ENCODE assay signal across 8 mouse cellular contexts in the genomic region with DNA sequence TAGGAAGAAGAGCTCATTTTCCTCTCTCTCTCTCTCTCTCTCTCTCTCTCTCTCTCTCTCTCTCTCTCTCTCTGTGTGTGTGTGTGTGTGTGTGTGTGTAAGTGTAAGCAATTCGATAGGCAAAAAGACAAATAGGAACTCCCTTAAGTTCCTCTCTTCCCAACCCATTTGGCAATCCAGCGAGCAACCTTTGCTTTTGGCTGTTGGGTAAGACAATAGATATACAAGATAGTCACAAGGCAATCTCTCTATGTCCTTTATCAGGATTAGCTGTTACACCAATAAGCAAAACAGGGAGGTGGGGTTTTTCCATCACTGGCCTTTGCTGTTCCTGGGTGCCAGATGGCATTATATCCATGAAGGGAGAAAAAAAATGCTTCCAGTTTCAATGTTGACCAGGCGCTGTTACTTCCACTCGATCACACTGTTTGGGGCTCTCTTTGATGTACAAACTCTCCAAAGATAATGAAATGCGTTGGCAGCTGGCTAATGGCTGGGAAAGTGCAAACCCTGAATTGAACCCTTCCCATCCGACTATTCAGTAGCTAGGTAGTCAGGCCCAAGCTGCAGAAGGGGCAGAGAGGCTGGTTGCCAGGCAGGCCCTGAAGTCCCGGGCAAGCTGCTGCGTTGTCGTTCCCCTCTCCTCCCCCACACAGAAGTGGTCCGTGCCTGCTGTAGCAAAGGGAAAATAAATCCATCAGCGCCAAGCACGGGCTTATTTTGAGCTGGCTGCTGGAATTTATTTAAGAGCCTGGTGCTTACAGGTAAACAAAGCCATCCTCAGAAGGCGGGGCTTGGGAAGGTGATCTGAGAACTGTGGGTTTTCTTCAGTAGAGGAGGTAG. TPM values are rescaled to one million over a fixed set of nuclear protein-coding genes. Genes with fewer than 3 reads are reported as not detected.
A peak's percentile ranks its signal among the peaks of the same experiment; 100 is the strongest.
DNase-seq lines count a peak whose midpoint lies in the region; ATAC-seq lines count a peak whose summit lies in the region.

No protein-coding gene starts in this region.

- peak overlapping the region; percentile 33 for H3K4me2 ChIP-seq in liver, embryonic 15.5 days
- peak overlapping the region; percentile 39 for H3K4me2 ChIP-seq in neural tube, embryonic 13.5 days

- ATAC-seq in liver, embryonic 15.5 days (ENCODE audit: insufficient read depth) = no peak
- ATAC-seq in neural tube, embryonic 13.5 days (ENCODE audit: low read depth) = peak; percentile 97

- WGBS in liver, embryonic 15.5 days (ENCODE audit: insufficient replicate concordance) = 30% methylated on average over 13 of the region's 13 CpGs
- 5% methylated on average over 13 of the region's 13 CpGs for WGBS in neural tube, embryonic 13.5 days

- DNase-seq in adrenal gland, adult (ENCODE audit: inconsistent age in 2 of 2, low spot score in 1 of 2) = peak; percentile 50 to 79
- no peak for DNase-seq in adrenal gland, adult 18-20 months (ENCODE audit: low spot score in 2 of 2)
- DNase-seq in cerebellum, postnatal 14 days = peak; percentile 78 to 81
- DNase-seq in frontal cortex, postnatal 36 days (ENCODE audit: low spot score in 2 of 2) = peak; percentile 17 to 34
- peak; percentile 30 to 52 for DNase-seq in kidney, postnatal 25 days
- no peak for DNase-seq in thymus, postnatal 0 days (ENCODE audit: low spot score)

- no peak overlapping the region for H3K9ac ChIP-seq in liver, embryonic 15.5 days
- H3K9ac ChIP-seq in neural tube, embryonic 13.5 days = peak overlapping the region; percentile 6; the same call in 1 of the 2 replicates

- no peaks in the 10 kb centered on the region for H3K9me3 ChIP-seq in liver, embryonic 15.5 days (replicated peaks)
- no peaks in the 10 kb centered on the region for H3K9me3 ChIP-seq in neural tube, embryonic 13.5 days

- H3K36me3 ChIP-seq in liver, embryonic 15.5 days (replicated peaks) = no peaks in the 10 kb centered on the region
- H3K36me3 ChIP-seq in neural tube, embryonic 13.5 days = no peaks in the 10 kb centered on the region

- no peak overlapping the region; the same call in 1 of the 2 replicates for H3K27ac ChIP-seq in liver, embryonic 15.5 days (replicated peaks)
- peak overlapping the region; percentile 87 for H3K27ac ChIP-seq in neural tube, embryonic 13.5 days (replicated peaks)

- no peak overlapping the region for H3K4me3 ChIP-seq in liver, embryonic 15.5 days (replicated peaks)
- H3K4me3 ChIP-seq in neural tube, embryonic 13.5 days = no peak overlapping the region

- H3K27me3 ChIP-seq in liver, embryonic 15.5 days = no peaks in the 10 kb centered on the region
- no peaks in the 10 kb centered on the region for H3K27me3 ChIP-seq in neural tube, embryonic 13.5 days

- peaks cover 8% of the 10 kb centered on the region; the same call in 1 of the 2 replicates for H3K4me1 ChIP-seq in liver, embryonic 15.5 days (replicated peaks)
- peaks cover 34% of the 10 kb centered on the region for H3K4me1 ChIP-seq in neural tube, embryonic 13.5 days (replicated peaks)

RNA-seq across cellular contexts. Expression of gene Btg1, which starts 29.4 kb away (rescaled TPM):
- 100 to 1,000 TPM; 141 to 182 TPM for total RNA-seq in adrenal gland, adult 18-20 months (2021)
- 9.5 and 11.6 TPM in 2 replicates for polyA plus RNA-seq in liver, embryonic 15.5 days (2015; fragmentation: Nextera tagmentation; extraction: Ambion mirVana)
- polyA plus RNA-seq in neural tube, embryonic 13.5 days (2015; fragmentation: Nextera tagmentation; extraction: Ambion mirVana) = 49.5 and 51.6 TPM in 2 replicates
- polyA plus RNA-seq in thymus, postnatal 0 days (2015; fragmentation: Nextera tagmentation; extraction: Ambion mirVana) = 127 and 139 TPM in 2 replicates

Comparison
In these comparisons a context has a peak if more than half of its experiments do, and no peak if none do; other contexts are left out.
1. DNase-seq: peak in adrenal gland, adult (2 of 2), cerebellum, postnatal 14 days (2 of 2), frontal cortex, postnatal 36 days (2 of 2) and kidney, postnatal 25 days (2 of 2); none in adrenal gland, adult 18-20 months (0 of 2) and thymus, postnatal 0 days (single experiment).